Mouse (Mus musculus) adrenal gland, adult 18-20 months (tissue): ENCODE results near the gene Mcm2. TPM values are rescaled to one million over a fixed set of nuclear protein-coding genes. Genes with fewer than 3 reads are reported as not detected.

Experiments used
- DNase-seq, 2 experiments: peaks; one replicate each; pipeline ENCODE4 v3.0.0; 2021 to 2022; ENCODE audit warnings: low spot score in 2 of 2
- total RNA-seq, 2 experiments: library from RNA; stranded (reverse); gene quantifications; 1 replicate in 1 of 2; 2 replicates in 1 of 2; pipeline ENCODE4 v1.2.3; 2021

Gene Mcm2
- total RNA-seq, 2 experiments from 2014 or later = 23.7 to 26.9 TPM

DNA sequence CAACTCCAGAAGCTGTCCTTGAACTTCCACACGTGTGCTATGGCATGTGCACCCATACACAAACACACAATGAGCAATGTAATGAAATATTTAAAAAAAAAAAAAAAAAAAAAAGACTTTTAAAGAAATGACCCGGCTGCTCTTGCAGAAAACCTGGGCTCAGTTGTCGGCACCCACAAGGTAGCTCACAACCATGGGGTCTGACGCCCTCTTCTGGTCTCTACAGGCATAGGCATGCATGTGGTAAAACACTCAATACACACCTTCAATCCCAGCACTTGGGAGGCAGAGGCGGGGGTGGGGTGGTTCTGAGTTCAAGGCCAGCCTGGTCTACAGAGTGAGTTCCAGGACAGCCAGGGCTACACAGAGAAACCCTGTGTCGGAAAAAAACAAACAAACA, 2.6 kb downstream of the Mcm2 start:
- no peak for DNase-seq

DNA sequence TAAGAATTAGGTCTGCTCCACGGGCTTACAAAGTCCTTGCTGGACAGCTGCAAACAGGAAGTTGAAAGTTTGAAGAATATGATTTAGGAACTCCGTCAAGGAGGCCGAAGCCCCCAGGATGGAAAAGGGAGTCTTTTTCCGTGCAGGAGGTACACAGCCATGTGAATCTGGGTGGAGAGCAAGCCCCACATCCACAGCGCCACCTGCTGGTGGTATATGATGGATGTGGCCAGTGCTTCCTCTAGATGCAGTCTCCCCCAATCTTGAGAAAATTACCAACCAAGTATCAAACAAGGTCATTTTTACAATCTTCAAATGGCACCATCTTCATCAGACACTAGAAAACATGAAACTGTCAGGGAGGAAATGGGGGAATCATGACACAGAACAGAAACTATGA, 5.0 kb downstream of the Mcm2 start:
- DNase-seq = peak in 1 of 2 experiments; percentile 75

DNA sequence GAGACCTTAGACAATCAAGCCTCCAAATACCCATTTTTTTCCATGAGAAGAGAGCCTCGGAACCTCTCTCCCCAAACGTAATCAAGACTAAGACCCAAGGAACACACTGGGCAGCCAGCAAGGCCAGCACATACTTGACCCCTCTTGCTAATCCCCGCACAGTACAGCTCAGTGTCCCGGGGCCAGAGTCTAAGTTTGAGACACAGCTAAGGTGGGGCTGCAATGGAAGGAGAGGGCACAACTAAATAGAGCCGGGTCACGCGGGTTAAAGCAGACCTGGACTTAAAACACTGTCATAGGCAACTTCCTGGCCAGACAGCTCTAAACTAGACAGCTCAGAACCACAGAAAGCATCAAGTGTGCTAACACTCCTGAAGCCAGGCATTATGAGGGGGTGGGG, 7.7 kb downstream of the Mcm2 start:
- DNase-seq = no peak

DNA sequence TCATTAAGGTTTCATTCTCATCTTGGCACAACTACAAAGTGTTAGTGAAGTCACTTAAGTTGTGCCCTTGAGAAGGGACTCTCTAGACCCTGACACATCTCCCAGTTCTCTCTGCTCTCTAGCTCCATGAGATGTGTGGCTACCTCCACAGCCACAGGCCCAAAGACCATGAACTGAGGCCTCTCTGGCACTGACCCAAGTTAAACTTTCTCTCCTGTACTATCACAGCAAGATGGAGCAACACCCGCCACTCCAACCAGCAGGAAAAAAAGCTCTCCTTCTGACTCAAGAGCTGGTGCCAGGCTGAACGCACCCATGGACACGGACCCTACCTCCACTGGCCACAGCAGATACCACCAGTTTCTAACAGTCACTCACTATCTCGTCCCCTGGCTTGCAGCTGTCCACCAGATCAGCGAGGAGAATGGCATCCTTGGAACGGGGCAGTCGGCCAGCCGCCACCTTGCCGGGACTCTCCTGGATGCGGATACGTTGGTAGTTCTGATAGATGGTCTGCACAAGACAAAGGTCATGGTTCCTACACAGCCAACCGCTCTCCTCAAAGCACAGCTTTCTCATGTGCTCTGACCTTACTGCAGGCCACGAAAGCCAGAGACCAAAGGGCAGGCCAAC, 9.1 kb downstream of the Mcm2 start:
- no peak for DNase-seq

DNA sequence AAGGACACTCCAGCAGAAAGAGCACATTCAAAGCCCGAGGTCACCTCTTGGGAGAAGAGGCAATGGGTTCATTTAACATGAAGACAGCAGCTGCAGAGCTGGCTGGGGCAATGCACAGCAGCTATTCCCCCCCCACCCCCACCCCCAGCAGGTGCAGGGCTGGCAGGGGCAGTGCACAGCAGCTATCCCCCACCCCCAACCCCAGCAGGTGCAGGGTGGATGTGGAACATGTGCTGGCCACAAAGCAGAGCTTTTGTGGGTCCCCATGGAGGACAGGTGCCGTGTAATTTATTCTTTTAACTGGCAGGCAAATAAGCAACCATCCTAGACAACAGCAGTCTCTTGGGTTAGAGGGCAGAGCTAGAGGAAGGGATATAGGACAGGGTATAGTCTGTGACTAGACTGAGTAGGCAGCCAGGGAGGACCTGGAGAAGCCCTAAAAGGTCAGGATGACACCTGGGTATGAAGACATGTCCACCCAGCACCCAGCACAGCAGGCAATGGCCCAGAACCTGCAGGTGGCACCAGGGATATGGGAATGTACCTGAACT, 12.1 kb downstream of the Mcm2 start:
- no peak for DNase-seq

DNA sequence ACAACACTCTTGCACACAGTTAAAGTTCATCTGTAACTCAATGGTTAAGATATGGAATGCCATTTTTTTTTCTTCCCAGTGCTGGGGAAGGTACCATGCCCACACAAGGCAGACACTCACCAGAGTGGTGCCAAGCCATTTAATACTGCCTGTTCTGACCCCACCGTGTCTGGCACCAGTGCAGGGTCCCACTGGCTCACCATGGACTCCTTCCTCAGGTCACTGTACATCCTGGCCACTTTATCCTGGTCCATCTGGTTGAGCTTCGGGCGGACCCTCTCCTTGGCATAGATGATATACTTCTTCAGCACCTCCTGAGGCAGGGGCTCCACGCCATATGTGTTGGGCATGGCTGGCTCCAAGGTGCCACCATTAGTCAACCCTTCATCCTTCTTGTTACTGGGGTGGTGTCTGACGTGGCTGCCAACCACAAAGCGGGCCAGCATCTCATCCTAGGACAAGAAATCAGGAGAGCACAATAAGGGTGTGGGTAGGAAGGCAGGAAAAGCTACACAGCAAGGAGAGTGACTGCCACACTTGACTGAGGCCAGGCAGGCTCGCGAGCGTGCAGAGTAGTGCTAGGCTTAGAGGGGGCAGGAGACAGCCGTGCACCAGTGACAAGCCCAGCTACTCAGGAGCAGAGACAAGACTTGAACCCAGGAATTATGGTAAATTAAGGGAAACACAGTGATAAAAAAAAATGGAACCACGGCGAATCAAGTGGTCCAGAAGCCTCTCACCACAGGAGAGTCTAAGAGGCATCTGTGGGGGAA, 12.8 kb downstream of the Mcm2 start:
- no peak for DNase-seq

DNA sequence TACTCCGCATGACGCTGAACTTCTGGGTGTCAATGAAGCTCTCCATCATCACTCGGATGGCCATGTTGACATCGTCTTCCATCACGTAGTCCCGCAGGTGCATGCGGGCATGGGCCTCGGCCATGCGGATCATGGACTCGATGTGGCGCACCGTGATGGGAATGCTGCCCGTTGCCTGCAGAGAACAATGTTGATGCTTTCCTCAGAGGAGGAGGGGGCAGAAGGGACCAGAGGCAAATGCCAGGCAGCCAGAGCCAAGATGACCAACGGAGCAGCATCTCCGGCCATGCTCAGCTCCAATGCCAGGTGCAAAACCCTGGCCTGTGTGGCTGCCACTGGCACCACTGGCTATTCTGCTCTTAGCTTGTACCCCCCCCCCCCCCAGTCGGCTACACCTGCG, 13.9 kb downstream of the Mcm2 start:
- no peak for DNase-seq

DNA sequence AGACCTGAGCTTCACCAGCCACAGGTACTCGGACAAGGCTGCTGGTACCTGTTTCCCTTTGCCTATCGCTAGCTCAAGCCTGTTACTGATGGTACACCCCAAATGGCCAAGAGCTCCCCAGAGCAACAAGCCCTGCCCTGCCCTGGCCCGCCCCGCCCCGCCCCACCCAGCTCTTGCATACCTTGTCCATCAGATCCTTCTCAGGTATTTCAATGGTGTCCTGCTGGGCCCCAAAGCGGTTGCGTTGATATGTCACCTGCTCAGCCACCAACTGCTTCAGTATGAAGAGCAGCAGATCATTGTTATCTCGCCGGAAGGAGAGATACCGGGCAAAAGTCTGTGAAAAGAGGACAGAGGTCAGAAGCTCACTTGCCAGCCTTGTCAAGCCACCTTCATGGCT, 14.4 kb downstream of the Mcm2 start:
- DNase-seq = no peak

DNA sequence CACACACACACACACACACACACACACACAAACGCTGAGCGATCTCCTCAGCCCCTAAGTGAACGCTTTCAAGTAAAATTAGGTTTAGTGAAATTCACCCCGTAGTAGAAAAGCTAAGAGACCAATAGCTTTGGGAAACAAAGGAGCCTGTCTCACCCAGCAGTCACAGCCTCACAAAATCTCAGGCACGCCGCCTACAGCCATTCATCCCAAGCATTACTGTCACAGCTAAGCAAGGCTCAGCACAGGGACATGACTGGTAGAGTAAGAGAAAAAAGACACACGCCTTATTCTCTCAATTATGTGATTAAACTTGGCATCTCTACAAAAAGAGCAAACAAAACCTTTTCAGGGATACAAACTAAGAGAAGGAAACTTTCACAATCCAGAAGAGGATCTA, 17.2 kb downstream of the Mcm2 start:
- DNase-seq = no peak

DNA sequence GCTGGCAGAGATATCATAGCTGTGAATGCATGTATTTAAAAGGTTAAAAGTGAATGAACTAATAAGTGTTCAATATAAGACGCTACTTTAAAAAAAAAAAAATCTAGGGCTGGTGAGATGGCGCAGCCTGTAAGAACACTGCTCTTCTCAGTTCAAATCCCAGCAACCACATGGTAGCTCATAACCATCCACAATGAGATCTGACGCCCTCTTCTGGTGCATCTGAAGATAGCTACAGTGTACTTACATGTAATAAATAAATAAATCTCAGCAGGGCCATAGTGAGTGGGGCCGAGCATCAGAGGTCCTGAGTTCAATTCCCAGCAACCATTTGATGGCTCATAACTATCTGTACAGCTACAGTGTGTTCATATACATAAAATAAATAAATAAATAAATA, 19.1 kb downstream of the Mcm2 start:
- DNase-seq = no peak

DNA sequence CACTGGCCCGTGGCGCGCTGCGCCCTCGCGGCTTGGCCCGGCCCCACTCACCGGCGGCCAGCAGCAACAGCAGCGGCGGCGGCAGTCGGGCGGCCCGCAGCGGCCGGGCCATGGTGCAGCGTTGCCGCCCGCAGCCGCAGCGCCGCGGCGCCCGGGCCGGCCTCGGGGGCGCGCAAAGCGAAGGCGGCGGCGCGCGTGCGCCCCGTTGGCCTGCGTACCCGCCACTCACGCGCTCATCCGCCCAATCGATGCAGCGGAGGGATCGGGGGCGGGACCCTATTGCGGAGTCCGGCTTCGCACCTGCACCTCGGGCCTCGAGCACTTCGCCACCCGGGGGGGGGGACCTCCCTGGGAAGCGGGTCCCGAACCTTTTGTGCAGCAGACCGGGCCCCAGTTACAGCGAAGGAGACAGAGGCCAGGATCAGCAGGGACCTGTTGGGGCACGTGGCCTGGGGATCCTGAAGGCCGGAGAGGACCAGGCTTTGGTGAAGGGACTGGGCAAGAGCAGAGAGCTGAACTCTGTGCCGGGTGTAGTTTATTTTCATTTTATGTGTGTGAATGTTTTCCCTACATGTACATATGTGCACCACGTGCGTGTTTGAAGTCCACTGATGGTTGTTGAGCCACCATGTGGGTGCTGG, 23.6 kb downstream of the Mcm2 start, which contains the start of gene Podxl2:
TSS of gene Podxl2 (minus strand) at position 177 of the 641 bp plus-strand sequence.
- peak; percentile 71 to 75 for DNase-seq

DNA sequence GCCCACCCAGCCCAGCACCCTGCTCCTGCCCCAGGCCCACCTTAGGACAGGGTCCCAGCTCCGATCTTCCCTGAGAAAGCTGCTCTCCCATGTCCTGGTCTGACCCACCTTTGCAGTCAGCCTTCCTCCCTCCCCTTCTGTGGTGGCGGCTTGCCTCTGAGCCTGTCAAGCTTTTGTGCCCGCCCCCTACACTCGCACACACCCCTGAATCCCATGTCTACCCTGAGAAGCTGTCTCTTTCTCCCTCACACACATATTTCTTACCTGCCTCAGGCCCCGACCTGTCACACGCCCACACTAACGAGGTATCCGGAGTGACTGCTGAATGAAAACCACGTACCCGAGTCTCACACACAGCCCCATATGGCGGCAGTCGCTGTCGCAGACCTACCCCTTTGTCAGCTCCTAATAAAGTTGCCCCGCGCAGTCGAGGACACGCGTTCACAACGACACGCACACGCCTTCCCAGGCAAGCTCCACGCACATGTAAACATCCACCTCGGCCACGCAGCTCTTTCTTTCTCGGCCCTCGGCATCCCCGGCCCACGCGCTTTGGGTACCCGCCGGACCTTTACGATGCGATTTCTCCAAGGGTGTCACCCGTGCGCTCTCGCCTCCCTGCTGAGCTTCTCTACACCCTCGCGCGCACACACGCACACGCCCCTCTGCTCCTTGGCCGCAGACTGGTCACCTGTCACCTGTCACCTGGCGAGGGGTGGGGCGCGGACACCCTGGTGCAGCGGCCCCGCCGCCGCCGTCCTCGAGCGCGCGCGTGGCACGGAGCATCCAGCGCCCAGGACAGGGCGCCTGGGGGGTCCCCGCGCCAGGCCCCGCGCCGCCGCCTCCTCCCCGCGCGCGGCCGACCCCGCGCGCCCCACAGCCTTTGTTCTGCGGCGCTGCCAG, 24.4 kb downstream of the Mcm2 start:
- DNase-seq = no peak

DNA sequence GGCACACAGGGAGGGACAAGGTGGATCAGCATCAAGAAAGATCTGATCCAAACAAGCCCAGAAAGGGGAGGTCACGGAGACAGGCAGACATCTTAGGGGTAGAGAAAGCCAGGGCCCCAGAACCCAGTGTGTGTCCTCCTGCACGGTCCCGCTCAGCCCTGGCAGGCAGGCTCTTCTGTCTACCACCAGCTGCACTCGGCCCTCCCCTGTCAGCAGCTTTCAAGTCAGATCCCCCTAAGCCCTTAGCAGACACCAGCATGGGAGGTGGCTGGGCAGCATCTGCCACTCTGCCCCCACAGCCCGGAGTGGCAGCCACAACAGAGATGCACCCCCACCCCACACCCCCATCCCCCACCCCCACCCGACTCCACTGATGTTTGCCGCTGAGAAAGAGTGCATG, 25.8 kb downstream of the Mcm2 start:
- DNase-seq = no peak

DNA sequence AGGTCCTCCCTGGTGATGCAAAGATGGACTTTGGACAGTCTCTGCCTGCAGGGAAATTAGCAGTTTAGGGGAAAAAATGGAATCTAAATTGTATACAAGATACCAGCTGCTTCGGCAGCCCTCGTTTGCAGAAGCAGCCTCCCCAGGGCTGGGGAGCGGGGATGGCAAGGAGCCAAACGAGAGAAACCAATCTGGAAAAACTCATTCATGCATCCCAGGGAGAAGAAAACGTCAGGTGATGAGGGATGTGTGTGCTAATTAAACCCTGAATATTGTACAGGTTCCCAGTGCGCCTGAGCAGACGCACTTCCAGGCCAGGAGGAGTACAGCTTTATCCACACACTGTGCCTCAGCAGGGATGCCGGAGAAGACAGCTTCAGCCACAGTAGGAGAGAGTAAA, 27.0 kb downstream of the Mcm2 start:
- DNase-seq = no peak

DNA sequence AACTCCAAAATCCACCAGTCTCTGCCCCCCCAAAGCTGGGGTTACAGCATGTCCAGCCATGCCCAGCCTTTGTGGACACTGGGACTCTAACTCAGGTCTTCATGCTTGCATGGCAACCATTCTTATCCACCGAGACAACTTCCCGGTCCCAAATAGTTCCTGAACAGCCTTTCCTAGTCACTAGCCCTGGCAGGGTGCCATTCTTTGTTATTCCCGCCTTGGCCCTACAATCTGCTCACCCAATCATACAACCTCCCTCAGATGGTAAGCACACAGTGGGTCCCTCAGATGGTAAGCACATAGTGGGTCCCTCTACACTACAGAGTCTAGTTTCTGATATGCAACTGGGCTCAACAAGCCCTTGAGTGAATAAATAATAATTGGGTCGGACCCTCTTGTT, 28.0 kb downstream of the Mcm2 start:
- no peak for DNase-seq

DNA sequence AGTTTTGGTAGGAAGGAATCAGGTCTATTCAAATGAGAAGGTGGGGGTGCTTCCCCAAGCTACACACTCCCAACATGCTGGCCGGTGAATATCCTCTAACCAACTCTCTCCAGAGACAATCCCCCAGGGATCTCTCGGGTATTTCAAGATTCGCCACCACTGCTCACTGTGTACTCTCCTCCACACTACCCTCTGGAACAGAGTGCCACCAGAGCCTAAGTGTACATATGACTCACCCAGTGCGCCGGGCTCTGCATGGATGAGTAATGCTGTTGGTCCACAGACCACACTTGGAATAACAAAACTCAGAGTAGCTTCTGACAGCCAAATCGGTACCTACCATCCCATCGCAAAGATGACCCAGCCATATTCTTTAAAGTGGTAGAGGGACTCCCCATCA, 29.1 kb downstream of the Mcm2 start:
- DNase-seq = peak in 1 of 2 experiments; percentile 41

DNA sequence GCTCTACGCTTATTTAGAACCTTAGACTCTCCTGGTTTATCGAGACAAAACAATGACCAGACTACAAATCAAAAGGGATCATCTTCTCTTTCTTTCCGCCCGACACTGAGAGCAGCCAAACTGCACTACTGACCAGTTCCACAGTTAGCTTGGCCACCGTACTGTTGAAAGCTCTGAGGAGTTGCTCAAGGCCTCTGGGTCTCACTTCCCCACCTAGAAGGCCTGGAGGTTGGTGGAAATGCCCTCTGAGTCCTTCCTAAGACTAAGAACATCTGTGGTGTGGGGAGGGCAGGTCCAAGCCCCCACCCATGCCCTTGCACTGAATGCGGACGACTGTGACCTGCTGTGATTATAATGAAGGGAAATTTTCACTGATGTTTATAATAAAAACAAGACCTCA, 32.9 kb downstream of the Mcm2 start:
- no peak for DNase-seq

DNA sequence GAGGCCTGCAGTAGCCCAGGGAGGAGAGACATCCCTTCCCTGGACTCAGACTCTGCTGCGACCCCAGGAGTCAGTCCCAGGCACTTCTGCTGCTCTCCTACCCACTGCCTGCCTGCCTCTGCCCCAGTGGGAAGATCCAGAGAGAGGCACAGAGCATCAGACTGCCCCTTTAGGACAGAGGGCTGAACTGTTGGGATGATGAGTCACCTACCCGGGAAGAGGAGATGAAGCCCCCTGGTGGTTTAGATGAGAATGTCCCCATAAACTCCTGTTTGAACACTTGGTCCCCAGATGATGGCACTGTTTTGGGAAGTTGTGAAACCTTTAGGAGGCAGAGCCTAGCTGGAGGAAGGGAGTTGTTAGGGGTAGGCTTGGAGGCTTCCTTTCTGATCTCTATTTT, 37.7 kb downstream of the Mcm2 start:
- no peak for DNase-seq

DNA sequence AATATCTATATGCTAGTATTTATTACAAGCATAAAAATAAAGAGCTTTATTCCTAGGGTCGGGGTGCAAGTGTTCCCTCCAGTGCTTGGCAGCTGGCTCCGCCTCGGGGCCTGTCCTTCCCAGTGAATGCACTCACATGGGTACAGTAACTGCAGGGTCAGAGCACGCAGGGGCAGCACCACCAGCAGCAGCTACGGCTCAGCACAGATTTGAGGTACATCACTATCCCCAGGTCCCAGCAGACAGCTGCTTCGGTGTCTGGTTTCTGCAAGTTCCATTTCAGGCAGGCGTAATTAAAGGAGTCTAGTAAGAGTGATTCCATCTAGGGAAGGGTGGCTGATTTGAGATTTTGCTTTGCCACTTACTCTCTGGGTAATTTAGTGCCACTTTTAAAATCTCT, 40.2 kb downstream of the Mcm2 start:
- no peak for DNase-seq

DNA sequence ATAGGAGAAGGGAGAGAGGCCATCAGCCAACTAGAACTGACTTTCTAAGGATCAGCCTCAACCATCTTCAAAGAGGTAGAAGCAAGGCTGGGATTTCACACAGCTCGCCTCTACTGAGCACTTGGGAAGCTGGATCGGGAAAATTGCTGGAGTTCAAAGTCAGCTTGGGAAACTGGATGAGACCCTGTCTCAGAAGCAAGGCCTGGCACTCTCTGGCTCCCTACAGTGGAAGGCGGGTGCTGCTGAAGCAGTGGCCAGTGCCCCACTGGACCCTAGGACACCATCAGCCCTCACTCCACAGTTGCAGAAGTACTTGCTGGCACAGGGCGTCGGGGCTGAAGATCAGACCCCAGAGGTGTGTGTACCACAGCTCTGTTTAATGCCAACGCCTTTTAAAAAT, 40.8 kb downstream of the Mcm2 start:
- no peak for DNase-seq

DNA sequence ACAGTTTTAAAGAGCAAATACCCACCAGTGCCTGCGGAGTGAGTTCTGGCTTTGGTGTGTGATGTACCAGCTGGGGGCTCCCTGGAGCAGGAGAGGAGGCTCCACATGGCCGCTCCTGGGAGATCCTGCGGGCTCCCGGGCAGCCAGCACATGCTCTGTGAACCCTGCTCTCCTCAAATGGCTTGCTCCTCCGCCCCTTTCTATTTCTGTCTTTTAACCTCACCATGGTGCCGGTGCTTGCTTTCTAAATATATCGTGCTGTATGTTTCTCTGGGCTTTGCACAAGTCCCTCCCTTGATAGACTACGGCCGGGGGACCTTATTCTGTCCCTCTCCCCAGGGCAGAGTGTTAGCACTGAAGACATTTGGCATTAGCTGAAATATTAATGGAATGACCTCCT, 41.3 kb downstream of the Mcm2 start:
- DNase-seq = no peak
